Mouse (Mus musculus): ENCODE results near the gene Fut8. TPM values are rescaled to one million over a fixed set of nuclear protein-coding genes. Genes with fewer than 3 reads are reported as not detected.

Fut8 gene
- polyA plus RNA-seq, 1 experiment from 2014 or later = 29.6 TPM

DNA sequence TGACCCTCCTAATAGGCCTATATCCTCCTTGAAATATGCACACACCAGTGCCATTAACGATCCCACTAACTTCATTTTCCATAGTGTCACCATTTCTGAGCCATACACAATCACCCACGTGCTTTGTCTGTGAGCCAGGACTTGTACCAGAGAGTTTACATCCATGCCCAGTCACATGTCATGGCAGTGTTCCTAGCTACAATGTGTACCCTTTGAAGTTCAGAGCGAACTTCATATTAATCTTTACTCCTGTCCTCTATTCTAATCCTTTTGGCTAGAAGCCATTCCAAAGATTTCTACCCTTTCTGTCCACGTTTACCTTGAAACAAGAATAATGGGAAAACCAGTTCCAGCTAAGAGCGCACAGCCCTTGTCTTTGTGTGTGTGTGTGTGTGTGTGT is 31.1 kb upstream of the Fut8 start:
- Histone ChIP-seq H3K9me3 (replicated peaks; ENCODE audit: low read length) (no peaks in the 10 kb centered on the region), H3K27ac (no peak overlapping the region), H3K9ac (ENCODE audit: low read depth, low read length) (no peak overlapping the region), H3K4me2 (ENCODE audit: low read length) (no peak overlapping the region), H3K27me3 (ENCODE audit: insufficient read depth, low read length) (no peaks in the 10 kb centered on the region), H3K4me3 (replicated peaks; ENCODE audit: low read depth, low read length) (no peak overlapping the region), H3K36me3 (ENCODE audit: insufficient read depth, low read length) (no peaks in the 10 kb centered on the region), H3K4me1 (replicated peaks; ENCODE audit: insufficient read depth, low read length) (no peaks in the 10 kb centered on the region)
- WGBS = 77% methylated on average over 5 of the region's 5 CpGs
- TF ChIP-seq CTCF (IDR thresholded peaks at IDR 0.05; ENCODE audit: low read depth) = no peak
- DNase-seq (ENCODE audit: low spot score) (no peak), ATAC-seq (replicated peaks; ENCODE audit: low FRiP score, low read depth) (no peak)

DNA sequence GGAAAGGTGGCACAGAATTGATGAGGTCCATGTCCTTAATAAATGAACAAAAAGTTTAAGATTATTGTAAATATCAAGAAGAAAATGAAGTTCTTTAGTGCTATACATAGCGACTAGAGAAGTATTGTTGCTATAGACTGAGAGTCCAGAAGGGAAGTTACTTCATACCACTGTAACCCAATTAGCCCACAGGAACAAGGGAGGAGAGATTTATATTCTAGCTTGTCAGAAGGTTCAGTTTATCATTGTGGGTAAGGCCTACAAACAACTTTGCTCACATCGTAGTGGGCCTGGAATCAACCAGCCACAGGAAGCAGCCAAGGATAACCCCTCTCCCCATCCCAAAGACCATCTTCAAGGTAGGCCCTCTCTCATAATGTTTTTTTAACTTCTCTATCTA is 29.9 kb upstream of the Fut8 start:
- Histone ChIP-seq H3K36me3 (ENCODE audit: insufficient read depth, low read length) (no peaks in the 10 kb centered on the region), H3K9ac (ENCODE audit: low read depth, low read length) (no peak overlapping the region), H3K4me1 (replicated peaks; ENCODE audit: insufficient read depth, low read length) (no peaks in the 10 kb centered on the region), H3K27ac (no peak overlapping the region), H3K4me3 (replicated peaks; ENCODE audit: low read depth, low read length) (no peak overlapping the region), H3K27me3 (ENCODE audit: insufficient read depth, low read length) (no peaks in the 10 kb centered on the region), H3K9me3 (replicated peaks; ENCODE audit: low read length) (no peaks in the 10 kb centered on the region), H3K4me2 (ENCODE audit: low read length) (no peak overlapping the region)
- ATAC-seq (replicated peaks; ENCODE audit: low FRiP score, low read depth) (no peak), DNase-seq (ENCODE audit: low spot score) (no peak)
- no peak for TF ChIP-seq CTCF (IDR thresholded peaks at IDR 0.05; ENCODE audit: low read depth)
- WGBS = 59% methylated on average over 2 of the region's 2 CpGs

DNA sequence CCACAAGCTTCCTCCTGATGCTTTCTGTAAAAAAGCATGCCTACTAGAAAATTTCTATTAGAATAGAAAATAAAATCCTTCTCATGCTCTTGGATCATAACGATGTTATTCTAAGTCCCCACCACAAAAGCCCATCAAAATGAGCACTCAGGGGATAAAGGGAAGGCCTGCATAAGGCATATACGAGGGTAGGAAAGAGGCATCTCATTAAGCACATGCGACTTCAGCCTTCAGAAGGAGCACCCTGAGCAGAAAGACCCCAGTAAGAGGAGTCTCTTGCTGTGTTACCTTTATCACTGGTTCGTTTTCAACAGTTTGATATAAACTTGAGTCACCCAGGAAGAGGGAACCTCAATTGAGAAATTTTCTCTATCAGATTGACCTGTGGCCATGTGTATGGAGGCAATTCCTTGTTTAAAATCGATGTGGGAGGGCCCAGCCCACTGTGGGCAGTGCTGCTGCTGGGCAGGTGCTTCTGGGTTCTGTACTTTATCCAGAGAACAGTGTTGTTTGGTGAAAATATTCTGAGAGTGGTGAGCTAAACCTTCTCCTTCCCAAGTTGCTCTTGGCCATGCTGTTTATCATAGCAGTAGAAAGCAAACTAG is 29.2 kb upstream of the Fut8 start:
- H3K4me2 ChIP-seq (ENCODE audit: low read length) = no peak overlapping the region
- no peaks in the 10 kb centered on the region for H3K36me3 ChIP-seq (ENCODE audit: insufficient read depth, low read length)
- no peak overlapping the region for H3K27ac ChIP-seq
- H3K27me3 ChIP-seq (ENCODE audit: insufficient read depth, low read length) = no peaks in the 10 kb centered on the region
- no peak overlapping the region for H3K9ac ChIP-seq (ENCODE audit: low read depth, low read length)
- no peak for DNase-seq (ENCODE audit: low spot score)
- H3K4me3 ChIP-seq (replicated peaks; ENCODE audit: low read depth, low read length) = no peak overlapping the region
- H3K9me3 ChIP-seq (replicated peaks; ENCODE audit: low read length) = no peaks in the 10 kb centered on the region
- WGBS = 72% methylated on average over 5 of the region's 5 CpGs
- no peak for TF ChIP-seq CTCF (IDR thresholded peaks at IDR 0.05; ENCODE audit: low read depth)
- ATAC-seq (replicated peaks; ENCODE audit: low FRiP score, low read depth) = no peak
- H3K4me1 ChIP-seq (replicated peaks; ENCODE audit: insufficient read depth, low read length) = no peaks in the 10 kb centered on the region

DNA sequence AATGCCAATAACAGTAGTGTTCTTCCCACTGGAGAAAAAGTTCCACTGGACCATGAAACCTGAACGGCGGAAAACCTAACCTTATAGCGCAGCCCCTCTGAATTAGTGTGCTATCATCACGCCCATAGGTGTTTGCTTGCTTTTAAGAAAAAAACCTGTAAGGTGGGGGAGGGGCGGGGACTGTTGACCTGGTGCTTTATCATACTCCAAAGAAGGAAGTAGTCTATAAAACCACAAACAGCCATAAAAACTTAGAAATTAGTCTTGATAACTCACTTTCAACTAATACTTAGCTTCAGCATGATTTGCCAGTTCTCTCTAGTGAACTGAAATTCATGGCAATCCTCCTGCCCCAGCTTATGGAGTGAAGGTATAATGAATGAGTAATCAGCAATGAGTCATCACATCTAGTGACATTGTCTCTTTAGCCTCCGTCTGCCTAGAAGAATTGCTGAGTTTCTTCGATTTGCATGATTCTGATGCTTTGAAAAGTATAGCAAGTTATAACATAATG is 26.2 kb upstream of the Fut8 start:
- ATAC-seq (replicated peaks; ENCODE audit: low FRiP score, low read depth) (no peak), DNase-seq (ENCODE audit: low spot score) (no peak)
- Histone ChIP-seq H3K27me3 (ENCODE audit: insufficient read depth, low read length) (no peaks in the 10 kb centered on the region), H3K4me1 (replicated peaks; ENCODE audit: insufficient read depth, low read length) (no peaks in the 10 kb centered on the region), H3K9me3 (replicated peaks; ENCODE audit: low read length) (no peaks in the 10 kb centered on the region), H3K9ac (ENCODE audit: low read depth, low read length) (no peak overlapping the region), H3K4me3 (replicated peaks; ENCODE audit: low read depth, low read length) (no peak overlapping the region), H3K27ac (no peak overlapping the region), H3K36me3 (ENCODE audit: insufficient read depth, low read length) (no peaks in the 10 kb centered on the region), H3K4me2 (ENCODE audit: low read length) (no peak overlapping the region)
- WGBS = 81% methylated on average over 7 of the region's 7 CpGs
- no peak for TF ChIP-seq CTCF (IDR thresholded peaks at IDR 0.05; ENCODE audit: low read depth)

DNA sequence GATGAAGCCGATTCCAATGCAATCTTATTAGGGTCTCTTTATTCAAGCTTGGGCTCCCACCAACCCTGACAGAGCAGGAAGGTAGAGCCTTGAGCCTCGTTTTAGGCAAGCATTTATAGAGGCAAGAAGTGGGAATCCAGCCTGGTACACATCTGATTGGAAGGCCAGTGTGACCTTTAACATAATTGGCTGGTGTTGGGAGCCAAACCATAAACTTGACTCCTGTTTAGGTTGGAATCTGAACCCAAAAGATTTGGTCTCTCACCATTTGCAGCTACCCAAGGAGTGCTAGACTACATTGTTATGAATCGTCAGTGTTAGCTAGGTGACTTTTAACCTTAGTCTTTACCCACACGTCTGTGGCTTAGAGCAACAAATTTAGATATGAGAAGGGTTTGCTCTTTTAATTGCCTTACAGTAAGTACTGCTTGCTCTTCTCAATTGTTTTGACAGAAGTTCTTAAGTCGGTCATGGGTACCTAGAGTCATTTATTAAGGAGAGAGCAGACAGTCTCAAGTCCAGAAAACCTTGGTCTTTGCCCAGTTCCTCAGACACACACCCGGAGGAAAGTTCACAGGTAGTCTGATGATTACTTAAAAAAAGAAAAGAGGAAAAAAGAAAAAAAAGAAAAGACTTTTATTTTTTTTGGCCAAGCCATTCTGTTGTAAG is 23.9 kb upstream of the Fut8 start:
- no peak overlapping the region for H3K27ac ChIP-seq
- no peak for ATAC-seq (replicated peaks; ENCODE audit: low FRiP score, low read depth)
- WGBS = 49% methylated on average over 6 of the region's 6 CpGs
- H3K36me3 ChIP-seq (ENCODE audit: insufficient read depth, low read length) = no peaks in the 10 kb centered on the region
- no peak overlapping the region for H3K4me2 ChIP-seq (ENCODE audit: low read length)
- H3K9ac ChIP-seq (ENCODE audit: low read depth, low read length) = no peak overlapping the region
- H3K4me1 ChIP-seq (replicated peaks; ENCODE audit: insufficient read depth, low read length) = no peaks in the 10 kb centered on the region
- H3K27me3 ChIP-seq (ENCODE audit: insufficient read depth, low read length) = no peaks in the 10 kb centered on the region
- no peaks in the 10 kb centered on the region for H3K9me3 ChIP-seq (replicated peaks; ENCODE audit: low read length)
- no peak for DNase-seq (ENCODE audit: low spot score)
- TF ChIP-seq CTCF (IDR thresholded peaks at IDR 0.05; ENCODE audit: low read depth) = no peak
- H3K4me3 ChIP-seq (replicated peaks; ENCODE audit: low read depth, low read length) = no peak overlapping the region

DNA sequence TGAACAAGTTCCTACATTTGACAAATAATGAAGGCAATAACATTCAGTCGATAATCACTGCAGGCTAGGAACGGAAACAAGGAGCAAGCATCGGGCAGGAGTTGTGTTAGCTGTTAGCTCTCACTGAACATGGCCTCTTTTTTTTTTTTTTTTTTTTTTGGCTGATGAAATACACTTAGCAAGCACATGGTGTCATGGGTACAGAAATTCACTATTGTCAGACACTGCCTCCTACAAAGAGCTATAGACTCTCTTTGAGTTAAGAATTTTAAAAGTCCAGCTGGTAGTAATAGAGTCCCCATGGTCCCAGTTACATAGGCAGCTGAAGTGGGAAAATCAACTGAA is 23.4 kb upstream of the Fut8 start:
- WGBS = 78% methylated on average over 3 of the region's 3 CpGs
- no peaks in the 10 kb centered on the region for H3K27me3 ChIP-seq (ENCODE audit: insufficient read depth, low read length)
- no peak overlapping the region for H3K9ac ChIP-seq (ENCODE audit: low read depth, low read length)
- ATAC-seq (replicated peaks; ENCODE audit: low FRiP score, low read depth) (no peak), DNase-seq (ENCODE audit: low spot score) (no peak)
- H3K4me3 ChIP-seq (replicated peaks; ENCODE audit: low read depth, low read length) = no peak overlapping the region
- no peak for TF ChIP-seq CTCF (IDR thresholded peaks at IDR 0.05; ENCODE audit: low read depth)
- no peak overlapping the region for H3K4me2 ChIP-seq (ENCODE audit: low read length)
- no peak overlapping the region for H3K27ac ChIP-seq
- no peaks in the 10 kb centered on the region for H3K9me3 ChIP-seq (replicated peaks; ENCODE audit: low read length)
- H3K36me3 ChIP-seq (ENCODE audit: insufficient read depth, low read length) = no peaks in the 10 kb centered on the region
- no peaks in the 10 kb centered on the region for H3K4me1 ChIP-seq (replicated peaks; ENCODE audit: insufficient read depth, low read length)

All from kidney, postnatal 0 days (tissue).